ENCODE assay signal across 10 mouse cellular contexts in genomic region chr9:44071914-44072598, GRCm38 (mm10). TPM values are rescaled to one million over a fixed set of nuclear protein-coding genes. Genes with fewer than 3 reads are reported as not detected.
DNase-seq lines count a peak whose midpoint lies in the region; ATAC-seq and TF ChIP-seq lines count a peak whose summit lies in the region.
"Had no signal": no experiment of that assay in that cellular context is flagged by ENCODE, and none has a peak within 500 bp of the region (broad histone marks: within the 10 kb centered on the region; RNA-seq: fewer than 3 reads in every experiment).

No protein-coding gene starts in this region.

- intact Hi-C loops in left cerebral cortex, adult 2 months (cut with DNase I) = no loop called here

- no peak for TF ChIP-seq CTCF in left cerebral cortex, adult 2 months (IDR thresholded peaks at IDR 0.05)

- DNase-seq in left cerebral cortex, adult 2 months (ENCODE audit: extremely low spot score in 1 of 2, low spot score in 2 of 2) = peak in 1 of 2 experiments; percentile 34
- DNase-seq in left cerebral cortex, adult 11 months (ENCODE audit: low spot score) = no peak
- peak; percentile 39 to 46 for DNase-seq in cerebellum, postnatal 14 days
- peak; percentile 64 to 66 for DNase-seq in layer of hippocampus, postnatal 36 days
- DNase-seq in skeletal muscle tissue, adult 2 months (ENCODE audit: low read depth, low spot score) = peak; percentile 56
- DNase-seq in c-Kit-positive CD71-positive TER-119-positive erythroid progenitor cells, embryonic 14.5 days (ENCODE audit: low spot score) = no peak
- DNase-seq in urinary bladder, postnatal 36 days (ENCODE audit: low spot score in 2 of 2) = no peak

- H3K4me3 ChIP-seq in left cerebral cortex, adult 2 months = peak overlapping the region; percentile 11; the same call in 1 of the 2 replicates
- H3K4me3 ChIP-seq: lung, embryonic 15.5 days had no signal

- ATAC-seq in granulocyte monocyte progenitor cell, adult 5-6 weeks (replicated peaks; ENCODE audit: poor library complexity, severe bottlenecking) = 0 out of 2 replicates have a peak, but pooled peaks have one; percentile 18

- H3K27ac ChIP-seq in left cerebral cortex, adult 2 months = peak overlapping the region; percentile 88
- H3K27ac ChIP-seq: lung, embryonic 15.5 days had no signal

RNA-seq across cellular contexts. Expression of gene Usp2, which starts 5.2 kb away (rescaled TPM):
- 100 to 1,000 TPM in 1 of 2 experiments, 10 to 100 TPM in 1; 99.3 to 120 TPM for total RNA-seq in left cerebral cortex, adult 2 months (2021)
- 3.6 and 12.0 TPM in 2 replicates for total RNA-seq in granulocyte monocyte progenitor cell, adult 5-6 weeks (2014; fragmentation: Nextera tagmentation)
- total RNA-seq in granulocyte monocyte progenitor cell, adult 5-6 weeks (2017) = 1.2 and 3.1 TPM in 2 replicates
- total RNA-seq in layer of hippocampus, postnatal 36 days (2021) = 10 to 100 TPM; 66.2 to 74.9 TPM

RNA-seq across cellular contexts. Expression of gene Thy1, which starts 28.9 kb away (rescaled TPM):
- total RNA-seq in left cerebral cortex, adult 2 months (2021) = 100 to 1,000 TPM; 838 to 856 TPM
- 3.3 TPM in 1 of 2 replicates, not detected in the other for total RNA-seq in granulocyte monocyte progenitor cell, adult 5-6 weeks (2014; fragmentation: Nextera tagmentation)
- not detected in 2 replicates for total RNA-seq in granulocyte monocyte progenitor cell, adult 5-6 weeks (2017)
- total RNA-seq in layer of hippocampus, postnatal 36 days (2021) = 100 to 1,000 TPM; 786 to 920 TPM

RNA-seq across cellular contexts. Expression of gene Mfrp, which starts 29.5 kb away (rescaled TPM):
- total RNA-seq in left cerebral cortex, adult 2 months (2021) = 1 to 10 TPM in 1 of 2 experiments, under 1 TPM in 1; 0.82 to 1.6 TPM
- total RNA-seq in granulocyte monocyte progenitor cell, adult 5-6 weeks (2014; fragmentation: Nextera tagmentation) = not detected in 2 replicates
- 0.15 TPM in 1 of 2 replicates, not detected in the other for total RNA-seq in granulocyte monocyte progenitor cell, adult 5-6 weeks (2017)
- 1 to 10 TPM in 1 of 2 experiments, under 1 TPM in 1; 0.17 to 2.5 TPM for total RNA-seq in layer of hippocampus, postnatal 36 days (2021)
- total RNA-seq: heart, postnatal 14 days had no signal

RNA-seq across cellular contexts. Expression of gene C1qtnf5, which starts 35.0 kb away (rescaled TPM):
- total RNA-seq in left cerebral cortex, adult 2 months (2021) = 10 to 100 TPM; 14.2 to 15.3 TPM
- not detected in 2 replicates for total RNA-seq in granulocyte monocyte progenitor cell, adult 5-6 weeks (2014; fragmentation: Nextera tagmentation)
- not detected in 2 replicates for total RNA-seq in granulocyte monocyte progenitor cell, adult 5-6 weeks (2017)
- total RNA-seq in layer of hippocampus, postnatal 36 days (2021) = 10 to 100 TPM; 17.0 to 17.6 TPM

RNA-seq across cellular contexts. Expression of gene Gm49380, which starts 41.2 kb away (rescaled TPM):
- total RNA-seq in left cerebral cortex, adult 2 months (2021) = under 1 TPM in 1 of 2 experiments, not detected in 1; 0.56 TPM
- not detected in 2 replicates for total RNA-seq in granulocyte monocyte progenitor cell, adult 5-6 weeks (2014; fragmentation: Nextera tagmentation)
- not detected in 2 replicates for total RNA-seq in granulocyte monocyte progenitor cell, adult 5-6 weeks (2017)
- total RNA-seq in layer of hippocampus, postnatal 36 days (2021) = under 1 TPM; 0.35 to 0.61 TPM

Comparison
In these comparisons a context has a peak if more than half of its experiments do, and no peak if none do; other contexts are left out.
1. DNase-seq: peak in cerebellum, postnatal 14 days (2 of 2), layer of hippocampus, postnatal 36 days (2 of 2) and skeletal muscle tissue, adult 2 months (single experiment); none in left cerebral cortex, adult 11 months (single experiment), c-Kit-positive CD71-positive TER-119-positive erythroid progenitor cells, embryonic 14.5 days (single experiment) and urinary bladder, postnatal 36 days (0 of 2).
2. RNA of gene Usp2, which starts 5.2 kb away (total RNA-seq): 99.3 to 120 TPM in left cerebral cortex, adult 2 months and 66.2 to 74.9 TPM in layer of hippocampus, postnatal 36 days; 1.2 to 12.0 TPM in granulocyte monocyte progenitor cell, adult 5-6 weeks; every median in the first group is over 4 times any median in the second.
3. RNA of gene Thy1, which starts 28.9 kb away (total RNA-seq): 786 to 920 TPM in layer of hippocampus, postnatal 36 days and 838 to 856 TPM in left cerebral cortex, adult 2 months; 3.3 TPM in granulocyte monocyte progenitor cell, adult 5-6 weeks; every median in the first group is over 100 times any median in the second.